Mouse (Mus musculus) CH12.LX (cell line): ENCODE results near the gene Mettl2.
A peak's percentile ranks its signal among the peaks of the same experiment; 100 is the strongest.

ENCODE experiments used
- EP300 ChIP-seq: IDR thresholded peaks from 2 replicates; pipeline ENCODE4 v1.6.1; 2011; ENCODE audit warnings: low read length, improper control_type of control experiment
- HCFC1 ChIP-seq: IDR thresholded peaks from 2 replicates; pipeline ENCODE4 v1.6.1; 2012; ENCODE audit warnings: low read depth, mild to moderate bottlenecking, inconsistent platforms, low read length, improper control_type of control experiment
- MXI1 ChIP-seq: IDR thresholded peaks from 2 replicates; pipeline ENCODE4 v1.6.1; 2011; ENCODE audit warnings: mild to moderate bottlenecking, low read depth, low read length, improper control_type of control experiment
- SIN3A ChIP-seq: IDR thresholded peaks from 2 replicates; pipeline ENCODE4 v1.6.1; 2012; ENCODE audit warnings: low read length, improper control_type of control experiment, inconsistent platforms
- USF1 ChIP-seq: IDR thresholded peaks from 2 replicates; pipeline ENCODE4 v1.6.1; 2014; ENCODE audit warnings: low read depth, mild to moderate bottlenecking, inconsistent platforms, low read length, improper control_type of control experiment

DNA sequence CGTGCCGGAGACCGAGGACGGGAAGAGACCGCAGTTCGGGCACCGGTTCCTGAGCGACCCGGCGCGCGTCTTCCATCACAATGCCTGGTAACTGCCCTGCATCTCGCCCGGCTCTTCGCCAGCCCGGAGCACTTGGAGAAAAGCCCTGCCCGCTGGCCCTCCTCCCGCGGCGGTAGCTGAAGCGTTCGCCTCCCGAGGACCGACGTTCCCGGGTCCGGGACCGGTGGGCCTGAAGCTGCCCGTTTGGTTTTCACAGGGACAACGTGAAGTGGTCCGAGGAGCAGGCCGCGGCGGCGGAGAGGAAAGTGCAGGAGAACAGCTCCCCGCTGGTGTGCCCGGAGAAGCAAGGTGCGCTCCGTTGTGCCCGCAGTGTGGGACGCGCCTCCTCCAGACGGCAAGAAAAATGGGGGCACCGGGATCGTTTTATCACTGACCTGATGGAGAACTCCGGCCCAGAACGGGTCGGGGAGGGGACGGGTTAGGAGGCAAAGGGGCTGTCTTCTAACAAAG, 350 bp downstream of the Mettl2 start:
- TF ChIP-seq HCFC1 (no peak), MXI1 (peak; percentile 100; the same call in 1 of the 2 replicates), USF1 (no peak), EP300 (no peak), SIN3A (peak; percentile 94)
